Mouse (Mus musculus) spleen, adult 2 months (tissue): ENCODE results near the gene Tle4. TPM values are rescaled to one million over a fixed set of nuclear protein-coding genes. Genes with fewer than 3 reads are reported as not detected.

ENCODE experiments used
- DNase-seq, 2 experiments: peaks; one replicate each; pipeline versions ENCODE4 v3.0.0 to v3.0.0-alpha.2; 2012 to 2021; ENCODE audit warnings: low spot score in 2 of 2, low read depth in 1 of 2
- H3K27ac ChIP-seq: fragments of 200-500 bp; 2 replicates; pipeline ENCODE4 v1.5.1; 2012; ENCODE audit warnings: low read length, inconsistent platforms; ENCODE audit not compliant: insufficient read depth
- H3K27me3 ChIP-seq: fragments of 200-500 bp; 2 replicates; pipeline ENCODE4 v1.6.1; 2012; ENCODE audit warnings: mild to moderate bottlenecking, moderate library complexity, low read length, inconsistent platforms; ENCODE audit not compliant: control insufficient read depth, insufficient read depth
- H3K36me3 ChIP-seq: fragments of 200-500 bp; 2 replicates; pipeline ENCODE4 v1.6.1; 2012; ENCODE audit warnings: mild to moderate bottlenecking, low read length, inconsistent platforms; ENCODE audit not compliant: control insufficient read depth, insufficient read depth
- H3K4me1 ChIP-seq: fragments of 200-500 bp; 2 replicates; pipeline ENCODE4 v1.6.1; 2011; ENCODE audit warnings: inconsistent platforms; ENCODE audit not compliant: control insufficient read depth, insufficient read depth, insufficient read length
- H3K4me3 ChIP-seq: fragments of 200-500 bp; 2 replicates; pipeline ENCODE4 v1.5.1; 2011; ENCODE audit warnings: mild to moderate bottlenecking, inconsistent platforms; ENCODE audit not compliant: insufficient read depth, insufficient read length; ENCODE audit errors: extremely low read depth
- CTCF ChIP-seq: fragments of 200-500 bp; IDR thresholded peaks from 2 replicates; pipeline ENCODE4 v1.5.1; 2011; ENCODE audit warnings: mild to moderate bottlenecking, inconsistent platforms; ENCODE audit not compliant: insufficient read depth, insufficient read length, insufficient replicate concordance; ENCODE audit errors: extremely low read depth
- POLR2A ChIP-seq: fragments of 200-500 bp; IDR thresholded peaks from 2 replicates; pipeline ENCODE4 v1.6.1; 2011; ENCODE audit warnings: low read depth, low read length, inconsistent platforms
- WGBS: fragments of 180-500 bp; shearing (Covaris S2); methylation state at CpG from one replicate; pipeline ENCODE4 v1.1.7; 2018; 5-methylcytosine and 5-hydroxymethylcytosine counted together
- polyA plus RNA-seq: library from polyadenylated mRNA; depleted of rRNA; stranded (reverse); fragments of >200 nt; gene quantifications from 2 replicates; pipeline ENCODE4 v1.2.3, GENCODE M21; 2012

Tle4 gene
- polyA plus RNA-seq, 1 experiment, result 15.9 TPM

GRCm38 (mm10) chr19:14406603-14407002, 191.2 kb downstream of the Tle4 start:
- DNase-seq, result no peak
- Histone ChIP-seq H3K4me1 (no peaks in the 10 kb centered on the region), H3K27ac (no peak overlapping the region), H3K36me3 (no peaks in the 10 kb centered on the region), H3K27me3 (no peaks in the 10 kb centered on the region), H3K4me3 (no peak overlapping the region)
- TF ChIP-seq CTCF (no peak), POLR2A (no peak)
- 58% methylated on average over 10 of the region's 10 CpGs for WGBS
